Mouse (Mus musculus) hematopoietic multipotent progenitor cell, adult 10-12 weeks (in vitro differentiated cells): ENCODE results near the gene Gadl1. TPM values are rescaled to one million over a fixed set of nuclear protein-coding genes. Genes with fewer than 3 reads are reported as not detected.

Source experiments
- polyA plus RNA-seq: library from polyadenylated mRNA; stranded (reverse); fragments of >175 nt; gene quantifications from 2 replicates; pipeline ENCODE4 v1.2.3, GENCODE M21; 2012; ENCODE audit warnings: low replicate concordance

The Gadl1 gene
- not detected in 2 replicates for polyA plus RNA-seq

DNA sequence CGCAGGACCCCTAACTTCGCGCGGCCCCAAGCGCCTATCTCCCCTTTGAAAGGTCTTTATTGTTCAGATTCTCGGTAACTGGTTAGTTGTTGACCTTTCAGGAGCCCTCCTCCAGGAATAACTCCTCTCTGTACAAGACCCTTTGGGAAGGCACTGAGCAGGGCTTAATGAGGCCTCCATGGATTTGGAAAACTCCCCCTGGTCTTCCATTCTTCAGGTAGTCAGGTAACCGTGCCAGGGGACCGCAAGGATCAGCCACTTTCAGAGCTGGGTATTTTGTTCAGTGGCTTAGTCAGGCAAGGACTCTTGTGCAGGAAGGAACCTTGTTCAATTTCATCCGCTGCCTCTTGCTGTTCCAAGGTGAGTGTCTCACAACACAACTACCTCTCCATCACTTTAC lies at the start of gene Gadl1:
Gadl1 (plus strand) TSS at position 301 of the 400 bp plus-strand sequence.

